Mouse (Mus musculus) heart, adult 2 months (tissue): Measurements from ENCODE around the gene Gm37240. TPM values are rescaled to one million over a fixed set of nuclear protein-coding genes. Genes with fewer than 3 reads are reported as not detected.
"Not testable (repeated sequence)": the region's sequence is repeated elsewhere in the genome, so short reads cannot be mapped to it uniquely, and the experiment has no call there.

Source experiments
- DNase-seq, 2 experiments: peaks; one replicate each; pipeline ENCODE4 v3.0.0; 2021
- H3K27ac ChIP-seq: fragments of 200-600 bp; 2 replicates; pipeline ENCODE4 v1.8.1; 2022
- H3K27me3 ChIP-seq: fragments of 200-500 bp; 2 replicates; pipeline ENCODE4 v1.6.1; 2012; ENCODE audit warnings: mild to moderate bottlenecking, low read length, inconsistent platforms, mixed read lengths; ENCODE audit not compliant: control insufficient read depth, insufficient read depth
- H3K36me3 ChIP-seq: fragments of 200-500 bp; 2 replicates; pipeline ENCODE4 v1.6.1; 2012; ENCODE audit warnings: low read length, inconsistent platforms; ENCODE audit not compliant: control insufficient read depth, insufficient read depth
- H3K4me1 ChIP-seq: fragments of 200-500 bp; 2 replicates; pipeline ENCODE4 v1.6.1; 2011; ENCODE audit warnings: low read length; ENCODE audit not compliant: control insufficient read depth, insufficient read depth
- H3K4me3 ChIP-seq: fragments of 200-600 bp; 2 replicates; pipeline ENCODE4 v1.8.1; 2022
- H3K79me2 ChIP-seq: fragments of 200-500 bp; replicated peaks from 2 replicates; pipeline ENCODE4 v1.6.1; 2012; ENCODE audit warnings: mild to moderate bottlenecking, inconsistent platforms, low read length, moderate library complexity, mixed read lengths; ENCODE audit not compliant: control insufficient read depth, insufficient read depth
- H3K9ac ChIP-seq: fragments of 200-500 bp; 2 replicates; pipeline ENCODE4 v1.6.1; 2012; ENCODE audit warnings: low read depth, mild to moderate bottlenecking, control low read depth, inconsistent platforms, low read length, mixed read lengths
- CTCF ChIP-seq: fragments of 200-600 bp; IDR thresholded peaks from 2 replicates; pipeline ENCODE4 v1.8.1; 2022; ENCODE audit warnings: antibody characterized with exemption, mild to moderate bottlenecking, moderate library complexity
- EP300 ChIP-seq: fragments of 200-500 bp; IDR thresholded peaks from 2 replicates; pipeline ENCODE4 v1.6.1; 2011; ENCODE audit warnings: low read depth, low read length, control low read depth; ENCODE audit not compliant: insufficient read depth
- POLR2A ChIP-seq: fragments of 200-500 bp; IDR thresholded peaks from 2 replicates; pipeline ENCODE4 v1.6.1; 2011; ENCODE audit warnings: mild to moderate bottlenecking, low read depth, low read length, control low read depth; ENCODE audit not compliant: insufficient read depth
- WGBS: fragments of 180-500 bp; shearing (Covaris S2); methylation state at CpG from one replicate; pipeline ENCODE4 v1.1.7; 2018; 5-methylcytosine and 5-hydroxymethylcytosine counted together
- intact Hi-C: fragments of 180-260 bp; cut with DNase I; formaldehyde crosslinking; loops from one replicate; pipeline ENCODE4 v1.15.1; 2025
- polyA plus RNA-seq: library from polyadenylated mRNA; depleted of rRNA; stranded (reverse); fragments of >200 nt; gene quantifications from 2 replicates; pipeline ENCODE4 v1.2.3, GENCODE M21; 2012
- total RNA-seq, 2 experiments: library from RNA; stranded (reverse); gene quantifications; 2 replicates each; pipeline ENCODE4 v1.2.3; 2021

The Gm37240 gene
- total and polyA plus RNA-seq, 3 experiments: 25.0 to 45.3 (median 36.6) TPM

DNA sequence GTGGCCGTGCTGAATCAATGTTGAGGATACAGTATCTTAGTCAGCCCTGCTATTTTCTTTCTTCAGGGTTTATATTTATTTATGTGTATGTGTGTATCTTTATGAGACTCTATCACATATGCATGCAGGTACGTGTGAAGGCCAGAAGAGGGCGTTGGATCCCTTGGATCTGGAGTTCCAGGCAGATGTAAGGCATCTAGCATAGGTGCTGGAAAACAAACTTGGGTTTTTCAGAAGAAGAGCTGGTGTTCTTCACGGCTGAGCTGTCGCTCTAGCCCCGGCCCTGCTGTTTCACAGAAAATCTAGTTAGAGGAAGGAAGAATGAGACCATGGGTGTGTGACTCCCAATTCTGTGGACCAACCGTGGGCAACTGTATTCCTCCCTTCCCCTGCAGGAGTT lies 1229.3 kb downstream of the Gm37240 start:
- TF ChIP-seq EP300: no peak
- H3K36me3 ChIP-seq: no peaks in the 10 kb centered on the region
- H3K4me1 ChIP-seq: peaks cover 4% of the 10 kb centered on the region; the same call in 1 of the 2 replicates
- no peak overlapping the region for H3K27ac ChIP-seq
- DNase-seq: no peak
- intact Hi-C loops: no loop called here
- H3K79me2 ChIP-seq: no peaks in the 10 kb centered on the region
- no peak overlapping the region for H3K9ac ChIP-seq
- H3K27me3 ChIP-seq: no peaks in the 10 kb centered on the region
- H3K4me3 ChIP-seq: no peak overlapping the region
- 83% methylated on average over 7 of the region's 7 CpGs for WGBS

DNA sequence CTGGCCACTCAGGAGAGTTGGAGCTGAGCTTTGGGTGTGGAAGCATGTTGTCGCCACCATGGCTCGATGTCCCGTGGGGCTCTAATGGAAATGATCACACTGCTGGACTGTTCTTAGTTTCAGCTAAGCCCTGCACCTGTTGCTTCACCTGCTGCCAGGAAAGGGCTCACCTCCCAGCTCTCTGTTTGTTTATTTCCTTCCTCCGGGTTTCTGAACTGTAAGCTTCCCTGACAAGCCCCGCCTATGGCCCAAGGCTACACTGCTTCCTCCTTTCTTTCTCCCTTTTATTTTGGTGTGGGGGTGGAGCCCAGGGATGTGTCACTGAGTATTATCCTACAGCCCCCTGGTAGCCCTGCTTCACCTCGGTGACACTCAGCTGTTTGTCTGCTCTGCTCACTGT lies 1230.1 kb downstream of the Gm37240 start:
- TF ChIP-seq CTCF (no peak), EP300 (no peak), POLR2A (no peak)
- Histone ChIP-seq H3K27me3 (no peaks in the 10 kb centered on the region), H3K27ac (no peak overlapping the region), H3K4me3 (no peak overlapping the region), H3K4me1 (peaks cover 4% of the 10 kb centered on the region; the same call in 1 of the 2 replicates), H3K79me2 (no peaks in the 10 kb centered on the region), H3K9ac (no peak overlapping the region), H3K36me3 (no peaks in the 10 kb centered on the region)
- 56% methylated on average over 6 of the region's 6 CpGs for WGBS
- intact Hi-C loops: no loop called here
- DNase-seq: no peak

DNA sequence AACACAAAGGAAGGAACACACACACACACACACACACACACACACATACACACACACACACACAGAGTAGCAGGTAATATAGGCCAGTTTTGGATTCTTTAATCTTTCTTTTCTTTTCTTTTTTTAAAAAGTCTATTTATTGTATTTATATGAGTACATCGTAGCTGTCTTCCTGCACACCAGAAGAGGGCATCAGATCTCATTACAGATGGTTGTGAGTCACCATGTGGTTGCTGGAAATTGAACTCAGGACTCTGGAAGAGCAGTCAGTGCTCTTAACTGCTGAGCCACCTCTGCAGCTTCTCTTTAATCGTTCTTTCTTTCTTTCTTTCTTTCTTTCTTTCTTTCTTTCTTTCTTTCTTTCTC lies 1231.5 kb downstream of the Gm37240 start:
- DNase-seq, H3K27me3 ChIP-seq, intact Hi-C loops, H3K36me3 ChIP-seq, H3K9ac ChIP-seq, H3K4me3 ChIP-seq, H3K79me2 ChIP-seq, H3K4me1 ChIP-seq, H3K27ac ChIP-seq: not testable (repeated sequence)
- WGBS: 65% methylated on average over 2 of the region's 2 CpGs

DNA sequence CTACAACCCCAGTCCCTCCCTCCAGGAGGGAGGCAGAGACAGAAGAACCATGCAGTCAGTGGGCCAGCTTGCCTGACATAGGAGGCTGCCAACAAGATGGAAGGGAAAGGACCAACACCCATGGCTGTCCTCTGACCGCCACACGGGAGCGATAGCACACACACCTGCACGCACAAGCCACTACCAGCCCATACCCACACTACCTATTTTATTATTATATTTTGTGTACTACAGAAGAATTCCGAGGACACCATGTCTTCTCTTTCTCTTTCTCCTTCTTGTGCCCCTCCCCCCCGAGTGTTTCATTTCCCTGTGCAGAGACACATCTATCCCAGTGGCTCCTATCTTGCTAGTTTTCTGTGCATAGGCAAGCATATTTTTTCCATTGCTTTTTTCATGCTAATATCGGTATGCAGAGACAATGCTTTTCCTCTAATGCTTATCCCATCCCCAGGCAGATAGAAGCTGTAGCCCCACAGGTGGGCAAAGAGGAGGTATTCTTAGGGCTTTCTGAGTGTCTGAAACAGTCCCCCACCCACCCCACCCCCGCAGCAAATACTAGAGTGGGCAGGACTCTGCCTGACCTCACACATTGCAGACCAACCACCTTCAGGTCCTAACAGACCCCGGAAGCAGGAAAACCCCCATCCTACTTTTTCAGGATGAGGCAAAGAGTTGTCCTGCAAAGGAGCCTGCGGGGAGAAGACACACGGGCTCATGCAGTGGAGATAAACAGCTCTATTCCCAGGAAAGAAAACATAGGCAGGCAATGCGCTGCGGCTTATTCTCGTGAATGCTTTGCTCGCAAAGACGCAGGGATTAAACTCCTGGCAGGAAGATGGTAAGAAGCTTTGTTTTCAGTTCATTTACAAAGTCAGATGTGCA lies 1232.2 kb downstream of the Gm37240 start:
- H3K9ac ChIP-seq: no peak overlapping the region
- intact Hi-C loops: no loop called here
- H3K79me2 ChIP-seq: no peaks in the 10 kb centered on the region
- H3K36me3 ChIP-seq: no peaks in the 10 kb centered on the region
- TF ChIP-seq EP300 (no peak), POLR2A (no peak), CTCF (no peak)
- 0 out of 2 replicates have a peak overlapping the region, but pooled peaks have one; percentile 6 for H3K4me3 ChIP-seq
- H3K27ac ChIP-seq: no peak overlapping the region
- H3K27me3 ChIP-seq: no peaks in the 10 kb centered on the region
- peaks cover 4% of the 10 kb centered on the region; the same call in 1 of the 2 replicates for H3K4me1 ChIP-seq
- WGBS: 32% methylated on average over 16 of the region's 16 CpGs
- no peak for DNase-seq

DNA sequence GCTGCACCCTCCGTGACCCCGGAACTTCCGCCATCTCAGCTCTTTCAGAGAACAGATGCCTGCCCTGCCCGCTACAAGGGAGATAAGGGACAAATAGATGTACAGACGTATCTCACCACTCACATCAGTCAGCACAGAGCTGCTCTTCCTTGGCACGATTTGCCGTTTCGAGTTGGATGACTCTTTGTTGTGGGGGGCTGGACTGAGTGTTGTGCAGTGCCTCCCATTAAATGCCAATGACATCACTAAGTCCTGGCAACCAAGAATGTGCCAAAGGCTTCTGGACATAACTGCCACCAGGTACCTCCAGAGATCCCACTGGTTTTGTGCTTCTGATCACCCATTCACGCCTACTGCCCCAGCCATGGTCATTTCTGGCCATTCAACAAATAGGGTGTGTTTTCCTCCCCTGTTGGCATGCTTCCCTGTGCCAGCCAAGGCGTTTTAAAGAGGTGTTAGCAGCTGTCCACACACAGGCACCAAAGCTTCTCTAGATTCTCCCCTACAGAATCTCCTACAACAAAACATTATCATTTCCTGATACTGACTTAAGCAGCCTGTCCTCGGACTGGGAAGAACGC lies 1233.0 kb downstream of the Gm37240 start:
- 6% methylated on average over 12 of the region's 12 CpGs for WGBS
- intact Hi-C loops: no loop called here
- no peaks in the 10 kb centered on the region for H3K27me3 ChIP-seq
- H3K4me1 ChIP-seq: peaks cover 4% of the 10 kb centered on the region; the same call in 1 of the 2 replicates
- no peaks in the 10 kb centered on the region for H3K36me3 ChIP-seq
- TF ChIP-seq POLR2A (no peak), EP300 (no peak), CTCF (no peak)
- H3K9ac ChIP-seq: no peak overlapping the region
- no peaks in the 10 kb centered on the region for H3K79me2 ChIP-seq
- peak overlapping the region; percentile 29; the same call in 1 of the 2 replicates for H3K4me3 ChIP-seq
- peak in 1 of 2 experiments; percentile 33 for DNase-seq
- no peak overlapping the region for H3K27ac ChIP-seq

DNA sequence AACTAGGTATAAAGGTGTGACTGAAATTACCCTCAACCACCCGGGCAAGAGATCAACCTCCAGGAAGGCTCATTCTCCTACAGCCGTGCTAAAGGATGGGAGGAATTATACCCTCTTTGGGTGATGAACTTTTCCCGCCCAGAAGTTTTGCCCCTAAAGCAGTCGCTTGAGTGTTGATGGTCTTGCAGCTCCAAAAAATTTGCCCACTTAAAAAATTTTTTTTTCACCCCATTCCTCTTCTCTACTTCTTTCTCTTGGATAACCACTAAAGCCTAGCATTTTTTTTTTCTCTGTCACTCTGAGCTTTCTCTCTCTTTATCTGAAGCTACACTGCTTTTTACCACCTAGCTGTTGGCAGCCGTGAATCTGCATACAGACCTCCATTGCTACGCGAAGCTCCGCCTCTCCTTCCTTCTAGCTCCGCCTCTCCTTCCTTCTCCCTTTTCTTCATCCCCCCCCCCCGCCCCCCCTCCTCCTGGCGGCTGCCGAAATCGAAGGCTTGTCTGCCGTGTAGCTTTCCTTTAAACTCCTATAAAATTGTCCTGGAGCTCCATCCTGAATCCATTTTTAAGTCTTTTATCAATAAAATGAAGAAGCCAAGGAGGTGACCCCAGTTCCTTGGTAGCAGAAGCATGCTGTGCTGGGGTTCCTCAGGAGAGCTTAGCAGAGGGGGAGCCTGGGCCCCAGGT lies 1233.6 kb downstream of the Gm37240 start:
- Histone ChIP-seq H3K79me2 (no peaks in the 10 kb centered on the region), H3K9ac (no peak overlapping the region), H3K27me3 (no peaks in the 10 kb centered on the region), H3K27ac (peak overlapping the region; percentile 55; the same call in 1 of the 2 replicates), H3K4me1 (peaks cover 4% of the 10 kb centered on the region; the same call in 1 of the 2 replicates), H3K4me3 (peak overlapping the region; percentile 29; the same call in 1 of the 2 replicates), H3K36me3 (no peaks in the 10 kb centered on the region)
- TF ChIP-seq EP300: no peak
- no peak for TF ChIP-seq POLR2A
- TF ChIP-seq CTCF: no peak
- DNase-seq: no peak
- 25% methylated on average over 13 of the region's 14 CpGs for WGBS
- intact Hi-C loops: no loop called here
